Comparison of ENCODE assay signal across 10 mouse cellular contexts in the genomic region with DNA sequence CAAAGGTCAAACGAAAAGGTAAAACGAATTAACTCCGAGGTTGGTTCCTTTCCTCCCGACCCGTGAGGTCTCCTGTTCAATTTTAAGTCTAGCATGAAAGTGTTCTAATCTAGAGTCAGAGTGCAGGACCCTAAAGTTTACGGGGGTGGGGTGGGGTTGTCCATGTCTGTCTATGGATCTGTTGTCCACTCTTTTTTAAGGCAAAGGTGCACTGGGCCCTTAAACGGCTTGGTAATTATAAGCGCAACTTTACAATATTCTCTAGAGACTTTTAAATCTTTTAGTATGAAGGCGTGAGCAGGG. TPM values are rescaled to one million over a fixed set of nuclear protein-coding genes. Genes with fewer than 3 reads are reported as not detected.
A peak's percentile ranks its signal among the peaks of the same experiment; 100 is the strongest.
DNase-seq lines count a peak whose midpoint lies in the region; ATAC-seq and TF ChIP-seq lines count a peak whose summit lies in the region.
"Had no signal": no experiment of that assay in that cellular context is flagged by ENCODE, and none has a peak within 500 bp of the region (broad histone marks: within the 10 kb centered on the region; RNA-seq: fewer than 3 reads in every experiment).

No protein-coding gene starts in this region.

- peak overlapping the region; percentile 69 for H3K4me3 ChIP-seq in heart, embryonic 13.5 days
- H3K4me3 ChIP-seq in hindbrain, embryonic 12.5 days, result peak overlapping the region; percentile 53
- H3K4me3 ChIP-seq in midbrain, embryonic 14.5 days (replicated peaks; ENCODE audit: low read depth, low read length), result peak overlapping the region; percentile 43; the same call in 1 of the 2 replicates

- H3K27me3 ChIP-seq in heart, embryonic 13.5 days (replicated peaks), result peaks cover 92% of the 10 kb centered on the region
- peaks cover 87% of the 10 kb centered on the region for H3K27me3 ChIP-seq in hindbrain, embryonic 12.5 days
- peaks cover 87% of the 10 kb centered on the region for H3K27me3 ChIP-seq in midbrain, embryonic 14.5 days (ENCODE audit: control insufficient read depth, insufficient read depth, low read length)

- DNase-seq in heart, adult 8-10 months (ENCODE audit: low spot score), result no peak
- peak; percentile 43 for DNase-seq in brain, embryonic 14.5 days (ENCODE audit: low read depth)
- DNase-seq in midbrain, embryonic 14.5 days, result peak; percentile 43
- DNase-seq in urinary bladder, adult 18-20 months (ENCODE audit: low spot score in 2 of 2), result no peak
- DNase-seq in yolk sac, embryonic 10.5 days (ENCODE audit: low spot score), result no peak
- DNase-seq in lung, postnatal 14 days, result no peak
- DNase-seq: cerebellum, adult 11-12 months; kidney, postnatal 25 days had no signal

- 1% methylated on average over 9 of the region's 9 CpGs for WGBS in heart, embryonic 13.5 days
- under 1% methylated on average over 9 of the region's 9 CpGs for WGBS in hindbrain, embryonic 12.5 days
- WGBS in midbrain, embryonic 14.5 days, result under 1% methylated on average over 9 of the region's 9 CpGs

- ATAC-seq in heart, embryonic 13.5 days (ENCODE audit: extremely low read depth, insufficient number of reproducible peaks, low FRiP score, low TSS enrichment), result no peak
- ATAC-seq in hindbrain, embryonic 12.5 days (ENCODE audit: low FRiP score), result no peak
- no peak for ATAC-seq in midbrain, embryonic 14.5 days (ENCODE audit: low FRiP score, low TSS enrichment)

- no peak overlapping the region for H3K27ac ChIP-seq in heart, embryonic 13.5 days (replicated peaks)
- H3K27ac ChIP-seq in hindbrain, embryonic 12.5 days, result 0 out of 2 replicates have a peak overlapping the region, but pooled peaks have one; percentile 12
- H3K27ac ChIP-seq in midbrain, embryonic 14.5 days (replicated peaks; ENCODE audit: low read depth, low read length), result no peak overlapping the region

- peak overlapping the region; percentile 98 for H3K4me2 ChIP-seq in heart, embryonic 13.5 days
- H3K4me2 ChIP-seq in hindbrain, embryonic 12.5 days (replicated peaks), result peak overlapping the region; percentile 93
- peak overlapping the region; percentile 85 for H3K4me2 ChIP-seq in midbrain, embryonic 14.5 days (ENCODE audit: low read length)

- H3K9me3 ChIP-seq in heart, embryonic 13.5 days, result no peaks in the 10 kb centered on the region
- H3K9me3 ChIP-seq in hindbrain, embryonic 12.5 days (replicated peaks), result no peaks in the 10 kb centered on the region
- no peaks in the 10 kb centered on the region for H3K9me3 ChIP-seq in midbrain, embryonic 14.5 days (ENCODE audit: control insufficient read depth, low read length)

- TF ChIP-seq CTCF in brain, embryonic 14.5 days (IDR thresholded peaks at IDR 0.05; ENCODE audit: borderline replicate concordance, extremely low read depth, insufficient read depth, insufficient read length), result no peak

- TF ChIP-seq POLR2A in brain, embryonic 14.5 days (IDR thresholded peaks at IDR 0.05; ENCODE audit: borderline replicate concordance, extremely low read depth, insufficient read depth, insufficient read length, poor library complexity, severe bottlenecking), result no peak

- peaks cover 8% of the 10 kb centered on the region; the same call in 1 of the 2 replicates for H3K4me1 ChIP-seq in heart, embryonic 13.5 days
- H3K4me1 ChIP-seq in hindbrain, embryonic 12.5 days, result 0 out of 2 replicates have a peak, but pooled peaks cover 6% of the 10 kb centered on the region
- H3K4me1 ChIP-seq in midbrain, embryonic 14.5 days (ENCODE audit: control insufficient read depth, insufficient read depth, low read length), result peaks cover 6% of the 10 kb centered on the region; the same call in 1 of the 2 replicates

- peak overlapping the region; percentile 80 for H3K9ac ChIP-seq in heart, embryonic 13.5 days
- no peak overlapping the region for H3K9ac ChIP-seq in hindbrain, embryonic 12.5 days
- no peak overlapping the region for H3K9ac ChIP-seq in midbrain, embryonic 14.5 days (replicated peaks; ENCODE audit: low read length)

- H3K36me3 ChIP-seq in heart, embryonic 13.5 days, result no peaks in the 10 kb centered on the region
- no peaks in the 10 kb centered on the region for H3K36me3 ChIP-seq in hindbrain, embryonic 12.5 days
- H3K36me3 ChIP-seq in midbrain, embryonic 14.5 days (ENCODE audit: control insufficient read depth, insufficient read depth, low read length), result no peaks in the 10 kb centered on the region

RNA-seq across cellular contexts. Expression of gene Isl1, which starts 0.9 kb away (rescaled TPM):
- 3.0 and 4.7 TPM in 2 replicates for polyA plus RNA-seq in heart, embryonic 13.5 days (2015; fragmentation: Nextera tagmentation; extraction: Ambion mirVana)
- total RNA-seq in heart, adult 8-10 months (2022), result under 1 TPM in 1 of 4 experiments, not detected in 3; 0.16 TPM
- 48.6 and 71.9 TPM in 2 replicates for polyA plus RNA-seq in brain, embryonic 14.5 days (2012; rRNA removed)
- polyA plus RNA-seq in hindbrain, embryonic 12.5 days (2016; fragmentation: Nextera tagmentation; extraction: Ambion mirVana), result 44.2 and 45.5 TPM in 2 replicates
- 5.4 and 8.1 TPM in 2 replicates for polyA plus RNA-seq in midbrain, embryonic 14.5 days (2014; fragmentation: Nextera tagmentation; extraction: Ambion mirVana)

Comparison
In these comparisons a context has a peak if more than half of its experiments do, and no peak if none do; other contexts are left out.
1. DNase-seq: peak in brain, embryonic 14.5 days (single experiment) and midbrain, embryonic 14.5 days (single experiment); none in heart, adult 8-10 months (single experiment), urinary bladder, adult 18-20 months (0 of 2), yolk sac, embryonic 10.5 days (single experiment) and lung, postnatal 14 days (single experiment).
2. Peak in every context shown above with its lines, with median percentiles within 50 percentile points of each other: H3K4me2 ChIP-seq and H3K4me3 ChIP-seq.